Mouse (Mus musculus): ENCODE results near the gene Pex19. TPM values are rescaled to one million over a fixed set of nuclear protein-coding genes. Genes with fewer than 3 reads are reported as not detected.

Pex19 gene
- total and polyA plus RNA-seq, 3 experiments, result 24.9 to 55.4 (median 51.8) TPM

DNA sequence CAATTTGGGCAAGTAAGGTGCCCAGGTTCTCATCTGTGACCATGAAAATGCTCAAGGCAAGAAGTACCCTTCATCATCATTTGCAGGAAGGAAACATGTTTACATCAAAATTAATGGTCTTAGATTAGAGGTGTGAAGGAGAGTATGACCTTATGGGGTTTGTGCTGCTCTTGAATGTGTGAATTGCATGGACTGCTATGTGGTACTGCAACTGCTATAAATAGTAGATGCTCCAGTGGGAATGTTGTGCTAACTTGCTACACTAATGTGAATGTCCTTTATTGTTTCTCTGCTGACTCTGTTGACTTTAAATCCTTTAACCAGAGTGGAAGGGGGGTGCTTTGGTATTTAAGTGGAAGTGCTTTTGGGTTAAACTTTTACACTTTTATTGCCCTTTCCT lies 32.3 kb upstream of the Pex19 start:
- TF ChIP-seq POLR2AphosphoS5 (IDR thresholded peaks at IDR 0.05; ENCODE audit: insufficient replicate concordance, low read depth, low read length) (no peak), GATA1 (IDR thresholded peaks at IDR 0.05; ENCODE audit: borderline replicate concordance, low read length) (no peak), GATA2 (IDR thresholded peaks at IDR 0.05; ENCODE audit: borderline replicate concordance, low read depth, low read length) (no peak), TAL1 (conservative IDR thresholded peaks at IDR 0.05; ENCODE audit: low read depth, low read length) (no peak), CTCF (IDR thresholded peaks at IDR 0.05; ENCODE audit: low read depth, low read length) (no peak)
- no peaks in the 10 kb centered on the region for H3K9me3 ChIP-seq (replicated peaks)
- H3K27me3 ChIP-seq (ENCODE audit: insufficient read depth, low read length), result no peaks in the 10 kb centered on the region
- DNase-seq (ENCODE audit: low spot score), result no peak
- ATAC-seq (ENCODE audit: extremely low read depth, insufficient number of reproducible peaks, low FRiP score, poor library complexity, severe bottlenecking), result no peak
- peaks cover 86% of the 10 kb centered on the region for H3K36me3 ChIP-seq (replicated peaks)
- 0 out of 2 replicates have a peak, but pooled peaks cover 3% of the 10 kb centered on the region for H3K4me1 ChIP-seq (ENCODE audit: insufficient read depth, low read depth, low read length)
- H3K4me3 ChIP-seq (ENCODE audit: low read depth, low read length), result no peak overlapping the region

- Histone ChIP-seq H3K36me3 (replicated peaks) (peaks cover 82% of the 10 kb centered on the region), H3K27me3 (ENCODE audit: insufficient read depth, low read length) (no peaks in the 10 kb centered on the region), H3K9me3 (replicated peaks) (no peaks in the 10 kb centered on the region), H3K4me1 (ENCODE audit: insufficient read depth, low read depth, low read length) (0 out of 2 replicates have a peak, but pooled peaks cover 3% of the 10 kb centered on the region), H3K4me3 (ENCODE audit: low read depth, low read length) (no peak overlapping the region)
- TF ChIP-seq POLR2AphosphoS5 (IDR thresholded peaks at IDR 0.05; ENCODE audit: insufficient replicate concordance, low read depth, low read length), result no peak
- TF ChIP-seq GATA1 (IDR thresholded peaks at IDR 0.05; ENCODE audit: borderline replicate concordance, low read length), result no peak
- ATAC-seq (ENCODE audit: extremely low read depth, insufficient number of reproducible peaks, low FRiP score, poor library complexity, severe bottlenecking), result no peak
- DNase-seq (ENCODE audit: low spot score), result no peak
Measured at GRCm38 (mm10) chr1:172095202-172095601, 31.4 kb upstream of the Pex19 start.

DNA sequence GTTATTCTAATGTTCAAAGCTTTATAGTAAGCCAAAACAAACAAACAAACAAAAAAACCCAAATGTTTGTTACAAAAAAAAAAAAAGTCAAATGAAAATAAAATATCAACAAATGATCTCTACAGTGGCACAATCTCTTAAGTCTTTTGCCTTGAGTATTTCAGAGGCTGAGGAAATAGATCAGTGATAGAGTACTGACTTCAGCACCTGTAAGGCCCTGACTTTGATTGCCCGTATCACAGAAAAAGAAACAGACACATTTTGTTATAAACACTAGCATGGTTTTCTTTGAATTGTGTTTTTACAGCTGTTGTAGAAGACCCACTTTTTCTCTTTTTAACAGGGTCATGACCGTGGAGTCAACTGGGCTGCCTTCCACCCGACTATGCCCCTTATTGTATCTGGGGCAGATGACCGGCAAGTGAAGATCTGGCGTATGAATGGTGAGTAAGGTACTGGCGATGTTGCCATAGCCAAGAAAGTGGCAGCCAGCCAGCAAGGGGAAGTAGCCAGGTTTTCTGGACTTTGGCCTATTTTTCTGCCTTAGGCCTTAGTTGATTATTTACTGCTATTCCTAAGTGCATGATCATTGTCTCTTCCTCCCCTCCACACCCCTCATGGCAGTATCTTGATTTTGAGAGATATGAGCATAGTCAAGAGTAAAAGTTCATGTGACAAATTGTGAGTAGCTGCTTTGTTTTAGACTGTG lies 27.1 kb upstream of the Pex19 start:
- Histone ChIP-seq H3K4me1 (ENCODE audit: insufficient read depth, low read depth, low read length) (0 out of 2 replicates have a peak, but pooled peaks cover 3% of the 10 kb centered on the region), H3K9me3 (replicated peaks) (no peaks in the 10 kb centered on the region), H3K27me3 (ENCODE audit: insufficient read depth, low read length) (no peaks in the 10 kb centered on the region), H3K4me3 (ENCODE audit: low read depth, low read length) (no peak overlapping the region), H3K36me3 (replicated peaks) (peaks cover 82% of the 10 kb centered on the region)
- ATAC-seq (ENCODE audit: extremely low read depth, insufficient number of reproducible peaks, low FRiP score, poor library complexity, severe bottlenecking) (no peak), DNase-seq (ENCODE audit: low spot score) (no peak)
- TF ChIP-seq GATA1 (IDR thresholded peaks at IDR 0.05; ENCODE audit: borderline replicate concordance, low read length) (no peak), TAL1 (conservative IDR thresholded peaks at IDR 0.05; ENCODE audit: low read depth, low read length) (no peak), GATA2 (IDR thresholded peaks at IDR 0.05; ENCODE audit: borderline replicate concordance, low read depth, low read length) (no peak), POLR2AphosphoS5 (IDR thresholded peaks at IDR 0.05; ENCODE audit: insufficient replicate concordance, low read depth, low read length) (no peak), CTCF (IDR thresholded peaks at IDR 0.05; ENCODE audit: low read depth, low read length) (no peak)

GRCm38 (mm10) chr1:172103619-172104018 lies 22.9 kb upstream of the Pex19 start:
- H3K9me3 ChIP-seq (replicated peaks), result no peaks in the 10 kb centered on the region
- no peak overlapping the region for H3K4me3 ChIP-seq (ENCODE audit: low read depth, low read length)
- DNase-seq (ENCODE audit: low spot score), result no peak
- TF ChIP-seq POLR2AphosphoS5 (IDR thresholded peaks at IDR 0.05; ENCODE audit: insufficient replicate concordance, low read depth, low read length), result no peak
- no peak for TF ChIP-seq CTCF (IDR thresholded peaks at IDR 0.05; ENCODE audit: low read depth, low read length)
- H3K27me3 ChIP-seq (ENCODE audit: insufficient read depth, low read length), result no peaks in the 10 kb centered on the region
- no peak for ATAC-seq (ENCODE audit: extremely low read depth, insufficient number of reproducible peaks, low FRiP score, poor library complexity, severe bottlenecking)
- no peaks in the 10 kb centered on the region for H3K4me1 ChIP-seq (ENCODE audit: insufficient read depth, low read depth, low read length)
- peaks cover 89% of the 10 kb centered on the region for H3K36me3 ChIP-seq (replicated peaks)

GRCm38 (mm10) chr1:172105101-172105500 lies 21.5 kb upstream of the Pex19 start:
- Histone ChIP-seq H3K27me3 (ENCODE audit: insufficient read depth, low read length) (no peaks in the 10 kb centered on the region), H3K36me3 (replicated peaks) (peaks cover 94% of the 10 kb centered on the region), H3K4me3 (ENCODE audit: low read depth, low read length) (no peak overlapping the region), H3K9me3 (replicated peaks) (no peaks in the 10 kb centered on the region), H3K4me1 (ENCODE audit: insufficient read depth, low read depth, low read length) (no peaks in the 10 kb centered on the region)
- ATAC-seq (ENCODE audit: extremely low read depth, insufficient number of reproducible peaks, low FRiP score, poor library complexity, severe bottlenecking) (no peak), DNase-seq (ENCODE audit: low spot score) (no peak)
- TF ChIP-seq POLR2AphosphoS5 (IDR thresholded peaks at IDR 0.05; ENCODE audit: insufficient replicate concordance, low read depth, low read length), result no peak
- TF ChIP-seq CTCF (IDR thresholded peaks at IDR 0.05; ENCODE audit: low read depth, low read length), result no peak
- TF ChIP-seq GATA2 (IDR thresholded peaks at IDR 0.05; ENCODE audit: borderline replicate concordance, low read depth, low read length), result no peak
- TF ChIP-seq GATA1 (IDR thresholded peaks at IDR 0.05; ENCODE audit: borderline replicate concordance, low read length), result no peak
- no peak for TF ChIP-seq TAL1 (conservative IDR thresholded peaks at IDR 0.05; ENCODE audit: low read depth, low read length)

- H3K4me3 ChIP-seq (ENCODE audit: low read depth, low read length), result no peak overlapping the region
- no peak for ATAC-seq (ENCODE audit: extremely low read depth, insufficient number of reproducible peaks, low FRiP score, poor library complexity, severe bottlenecking)
Measured at GRCm38 (mm10) chr1:172107777-172108477, 18.6 kb upstream of the Pex19 start.

More at GRCm38 (mm10) chr1:172107777-172108477, 18.6 kb upstream of the Pex19 start:
- TF ChIP-seq GATA2 (IDR thresholded peaks at IDR 0.05; ENCODE audit: borderline replicate concordance, low read depth, low read length) (no peak), POLR2AphosphoS5 (IDR thresholded peaks at IDR 0.05; ENCODE audit: insufficient replicate concordance, low read depth, low read length) (no peak), GATA1 (IDR thresholded peaks at IDR 0.05; ENCODE audit: borderline replicate concordance, low read length) (no peak), TAL1 (conservative IDR thresholded peaks at IDR 0.05; ENCODE audit: low read depth, low read length) (no peak), CTCF (IDR thresholded peaks at IDR 0.05; ENCODE audit: low read depth, low read length) (no peak)
- Histone ChIP-seq H3K4me1 (ENCODE audit: insufficient read depth, low read depth, low read length) (no peaks in the 10 kb centered on the region), H3K27me3 (ENCODE audit: insufficient read depth, low read length) (no peaks in the 10 kb centered on the region), H3K36me3 (replicated peaks) (peaks cover 97% of the 10 kb centered on the region), H3K9me3 (replicated peaks) (no peaks in the 10 kb centered on the region)
- no peak for DNase-seq (ENCODE audit: low spot score)

All from G1E (cell line).